Mouse (Mus musculus): ENCODE measurements at regions not wholly inside any gene's neighbourhood (a gene's known extent, or its start where the extent isn't known, plus 50 kb on each side); places are given as distances from the start of the nearest gene placed in this dataset.
"Not testable (repeated sequence)": the region's sequence is repeated elsewhere in the genome, so short reads cannot be mapped to it uniquely, and the experiment has no call there.

GRCm38 (mm10) chr5:74825517-74826254 lies 123.0 kb upstream of the Lnx1 start:
- no peak for DNase-seq

- DNase-seq = no peak
Observed at GRCm38 (mm10) chr5:74823719-74824118, 121.0 kb upstream of the Lnx1 start.

DNA sequence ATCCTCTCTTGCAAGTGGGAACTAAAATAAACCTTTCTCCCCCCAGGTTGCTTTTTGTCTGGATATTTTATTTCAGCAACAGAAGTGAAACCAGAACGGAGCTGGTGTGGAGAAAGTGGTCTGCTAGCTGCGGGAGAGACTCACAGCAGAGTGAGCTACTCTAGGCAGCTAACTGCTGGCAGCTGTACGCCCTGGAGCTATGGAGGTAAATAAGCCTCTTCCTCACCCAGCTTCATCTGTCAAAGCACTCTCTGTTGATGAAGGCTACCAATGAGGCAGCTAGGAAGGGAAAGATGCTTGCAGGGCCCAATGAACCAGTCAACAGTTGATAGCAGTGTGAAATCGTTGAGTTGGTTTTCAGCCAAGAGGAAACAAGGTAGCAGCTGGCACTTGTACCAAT lies 119.3 kb upstream of the Lnx1 start:
- DNase-seq = no peak

- DNase-seq = peak; percentile 69
Observed at GRCm38 (mm10) chr5:74816523-74816922, 113.8 kb upstream of the Lnx1 start.

GRCm38 (mm10) chr5:74813396-74813795 lies 110.7 kb upstream of the Lnx1 start:
- DNase-seq = peak; percentile 27

DNA sequence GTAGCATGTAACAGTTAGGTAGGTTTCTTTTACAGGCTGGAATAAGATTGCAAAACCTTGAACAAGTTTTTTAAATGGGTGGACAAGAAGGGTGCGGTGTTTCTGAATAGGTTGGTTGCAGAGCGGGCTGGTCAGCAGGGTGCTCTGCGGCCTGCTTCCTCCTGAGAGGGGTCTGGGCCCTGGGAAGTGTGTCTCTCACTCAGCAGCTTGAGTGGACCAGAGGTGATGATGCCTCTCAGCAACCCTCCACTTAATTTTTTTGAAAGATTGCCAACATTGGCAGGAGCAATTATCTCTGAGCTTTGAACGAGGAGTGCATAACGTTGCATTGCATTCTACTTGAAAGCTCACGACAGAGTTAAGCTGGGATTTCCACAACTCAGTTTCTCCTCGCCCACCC lies 108.3 kb upstream of the Lnx1 start:
- no peak for DNase-seq

GRCm38 (mm10) chr5:74807581-74808221 lies 105.0 kb upstream of the Lnx1 start:
- DNase-seq = no peak

GRCm38 (mm10) chr5:74801946-74802345 lies 99.2 kb upstream of the Lnx1 start:
- DNase-seq = no peak

DNA sequence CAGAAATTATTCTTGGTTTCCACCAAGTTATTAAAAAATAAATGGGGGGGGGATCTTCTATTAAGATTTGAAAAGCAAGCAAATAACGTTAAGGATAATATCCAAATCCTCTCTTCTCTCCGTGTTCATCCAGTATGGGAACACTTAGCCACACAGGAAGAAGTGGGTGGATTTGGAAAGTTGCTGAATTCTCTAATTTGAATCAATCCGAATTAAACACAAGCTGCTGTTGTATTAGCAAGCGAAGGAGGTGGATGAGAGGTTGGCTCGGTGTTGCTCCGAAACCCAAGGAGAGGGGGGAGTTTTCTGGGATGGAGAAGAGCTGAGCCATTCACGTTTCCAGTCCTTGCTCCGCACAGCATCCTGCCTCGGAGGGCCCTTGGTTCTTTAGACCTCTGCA lies 97.6 kb upstream of the Lnx1 start:
- no peak for DNase-seq

DNA sequence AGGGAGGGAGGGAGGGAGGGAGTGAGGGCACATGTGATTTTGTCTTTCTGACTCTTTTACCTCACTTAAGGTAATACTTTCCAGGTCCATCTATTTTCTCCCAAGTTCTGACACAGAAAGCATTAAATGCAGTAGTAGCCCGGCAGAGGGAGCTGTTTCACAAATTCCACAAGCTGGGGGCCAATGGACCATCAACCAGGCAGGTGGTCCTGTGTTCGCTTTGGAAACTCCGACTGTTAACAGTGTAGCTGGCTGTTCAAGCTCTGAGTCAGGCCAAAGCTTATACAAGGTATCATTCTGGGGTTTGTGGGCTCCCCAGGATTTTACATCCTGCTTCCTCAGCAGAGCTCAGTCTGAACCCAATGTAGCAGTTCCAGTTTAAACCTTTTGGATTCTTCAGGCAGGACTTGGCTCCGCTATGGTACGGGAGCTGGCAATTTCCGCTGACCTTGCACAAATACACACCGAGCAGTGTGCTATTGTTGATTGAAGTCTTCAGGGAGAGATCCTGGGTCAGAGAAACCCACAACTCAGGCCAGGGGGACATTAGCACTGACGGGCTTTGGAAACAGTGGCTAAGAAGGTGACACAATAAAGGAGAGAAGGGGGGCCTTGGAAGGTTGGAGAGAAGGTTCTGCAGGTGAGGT lies 93.8 kb upstream of the Lnx1 start:
- DNase-seq = peak; percentile 49

DNA sequence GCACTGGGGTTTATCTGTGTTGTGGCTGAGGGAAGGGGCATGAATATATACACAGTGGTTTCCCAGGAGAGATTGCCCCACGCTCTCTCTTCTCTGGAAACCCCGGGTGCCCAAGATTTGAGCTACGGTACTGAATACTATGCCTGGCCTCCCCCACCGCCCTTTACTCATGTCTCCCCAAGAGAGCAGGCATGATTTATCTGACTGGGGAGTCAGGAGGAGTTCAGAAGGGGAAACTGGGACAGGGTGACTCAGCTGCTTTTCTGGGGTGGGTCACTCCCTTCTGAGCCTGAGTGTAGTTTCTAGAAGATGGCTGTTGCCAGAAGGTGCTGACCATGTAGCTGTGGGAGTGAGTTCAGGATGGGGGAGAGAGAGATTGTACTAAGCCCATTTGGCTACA lies 92.0 kb upstream of the Lnx1 start:
- peak; percentile 22 for DNase-seq

DNA sequence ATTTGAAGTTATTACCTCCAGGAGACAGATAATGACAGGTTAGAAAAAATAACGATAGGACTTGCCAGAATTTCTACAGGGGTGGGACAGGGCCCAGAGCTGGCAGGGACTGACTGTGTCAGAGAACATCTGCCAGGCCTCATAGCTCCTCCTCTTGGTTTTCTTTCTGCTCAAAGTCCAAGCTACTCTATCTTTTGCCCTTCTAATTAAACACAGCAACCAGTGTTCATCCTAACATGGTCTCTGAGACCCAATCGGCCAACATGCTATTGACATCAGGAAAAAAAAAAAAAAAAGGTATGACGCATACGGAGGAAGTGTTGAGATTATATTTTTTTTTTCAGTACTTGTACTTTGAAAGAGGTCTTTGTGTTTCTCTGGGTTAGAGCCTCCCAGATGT lies 90.7 kb upstream of the Lnx1 start:
- DNase-seq = peak; percentile 38

DNA sequence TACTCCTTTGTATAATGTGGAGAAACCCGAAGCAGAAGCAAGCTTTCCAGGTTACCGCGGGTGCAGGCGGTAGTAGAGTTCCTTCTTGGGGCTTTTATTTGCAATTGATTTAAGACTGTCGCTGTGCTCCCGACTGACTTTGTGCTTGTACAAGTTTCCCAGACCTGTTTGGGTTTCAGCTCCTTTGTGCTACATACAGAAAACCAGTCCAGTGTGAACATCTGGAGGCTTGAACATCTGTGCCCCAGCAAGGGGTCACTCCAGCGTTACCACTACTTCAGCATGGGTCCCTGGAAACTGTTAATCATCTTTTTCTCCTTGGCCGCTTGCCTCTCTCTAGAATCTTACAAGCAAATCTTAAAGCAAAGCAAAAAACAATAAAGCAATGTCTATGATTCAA lies 90.2 kb upstream of the Lnx1 start:
- DNase-seq = no peak

- DNase-seq = peak; percentile 91
Observed at GRCm38 (mm10) chr5:74792301-74792700, 89.6 kb upstream of the Lnx1 start.

- DNase-seq = not testable (repeated sequence)
Observed at GRCm38 (mm10) chr5:74790501-74790900, 87.8 kb upstream of the Lnx1 start.

- DNase-seq = peak; percentile 39
Observed at GRCm38 (mm10) chr5:74783906-74784305, 81.2 kb upstream of the Lnx1 start.

GRCm38 (mm10) chr5:74778076-74778465 lies 75.4 kb upstream of the Lnx1 start:
- no peak for DNase-seq

GRCm38 (mm10) chr5:74777381-74778075 lies 74.8 kb upstream of the Lnx1 start:
- DNase-seq = peak; percentile 69

- no peak for DNase-seq
Observed at GRCm38 (mm10) chr5:74776081-74776480, 73.4 kb upstream of the Lnx1 start.

DNA sequence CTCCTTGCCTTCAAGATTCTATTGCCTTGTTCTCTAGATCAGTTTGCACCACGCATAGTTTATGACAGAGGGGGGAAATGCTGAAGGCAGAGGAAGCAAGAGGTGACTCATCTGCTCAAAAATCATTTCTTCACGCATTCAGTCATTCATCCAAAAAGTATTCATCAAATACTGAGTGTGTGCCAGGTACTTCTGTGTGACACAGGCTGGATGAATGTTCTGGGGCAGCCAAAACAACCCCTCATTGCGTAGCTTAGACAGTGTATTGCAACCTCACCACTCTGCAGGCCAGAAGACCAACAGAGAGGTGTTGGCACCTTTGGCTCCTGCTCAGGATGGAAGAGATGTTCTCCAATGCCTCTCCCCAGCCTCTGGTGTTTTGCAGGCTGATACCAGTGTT lies 72.9 kb upstream of the Lnx1 start:
- DNase-seq = no peak

GRCm38 (mm10) chr5:74773558-74774429 lies 71.1 kb upstream of the Lnx1 start:
- no peak for DNase-seq

- DNase-seq = no peak
Observed at GRCm38 (mm10) chr5:74771121-74771520, 68.4 kb upstream of the Lnx1 start.
